Mouse (Mus musculus): ENCODE measurements around the gene Gpr155. TPM values are rescaled to one million over a fixed set of nuclear protein-coding genes. Genes with fewer than 3 reads are reported as not detected.

Gpr155 gene
- 0.81 and 2.2 TPM in 2 replicates for total RNA-seq (2017)

DNA sequence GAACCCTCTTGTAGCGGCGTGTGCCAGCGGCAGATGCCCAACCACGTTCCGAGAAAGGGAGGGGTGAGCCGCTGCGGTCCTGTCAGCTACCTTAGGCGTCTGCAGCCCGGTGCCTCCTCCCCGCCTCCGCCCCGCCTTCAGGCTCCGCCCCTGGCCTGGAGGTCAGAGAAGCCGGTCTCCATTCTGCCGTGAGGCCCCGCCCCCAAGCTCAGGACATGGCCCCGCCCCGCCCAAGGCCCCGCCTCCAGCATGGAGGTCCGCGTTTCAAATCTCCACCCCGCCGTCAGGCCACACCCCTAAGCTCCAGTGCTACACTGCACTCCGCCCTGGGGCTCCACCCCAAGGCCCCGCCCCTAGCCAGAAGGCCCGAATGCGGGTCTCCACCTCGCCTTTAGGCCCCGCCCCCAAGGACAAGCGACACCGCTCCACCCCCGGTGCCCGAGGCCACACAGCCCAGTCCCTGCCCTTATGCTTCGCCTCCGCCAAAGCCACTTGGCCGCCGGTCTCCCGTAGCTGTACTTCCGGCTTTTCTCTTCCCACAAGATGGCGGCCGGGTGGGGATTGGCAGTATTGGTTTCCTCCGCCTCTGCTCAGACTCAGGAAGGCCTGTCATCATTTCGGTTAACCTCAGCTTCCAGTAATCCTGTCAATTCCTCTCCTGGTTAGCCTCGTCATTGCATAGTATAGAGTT, at the start of gene Gpr155:
Gene Gpr155, minus strand, starts transcription at position 217 of the 691 bp plus-strand sequence.
- peak; percentile 88 to 91 for ATAC-seq (replicated peaks in 1 of 2; ENCODE audit: insufficient read depth in 1 of 2, low FRiP score in 2 of 2, low TSS enrichment in 1 of 2, low read depth in 1 of 2, poor library complexity in 2 of 2, severe bottlenecking in 2 of 2)

DNA sequence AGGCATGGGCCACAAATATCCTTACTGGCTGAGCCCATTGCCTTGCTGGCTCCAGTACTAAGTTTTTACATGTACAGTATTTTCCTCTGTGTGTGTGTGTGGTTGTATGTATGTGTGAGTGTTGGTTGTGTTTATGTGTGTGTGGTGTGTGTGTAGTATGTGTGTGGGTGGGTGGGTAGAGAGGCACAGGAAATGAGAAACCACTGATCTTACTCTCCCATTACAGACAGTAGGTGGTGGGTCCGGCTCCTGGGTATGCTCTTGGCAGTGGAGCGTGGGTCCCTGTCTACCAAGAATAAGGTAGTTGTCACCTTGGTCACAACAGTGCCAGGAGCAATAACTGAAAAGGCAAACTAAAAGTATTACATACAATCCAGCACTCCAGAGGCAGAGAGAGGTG, 49.5 kb upstream of the Gpr155 start:
- ATAC-seq (replicated peaks in 1 of 2; ENCODE audit: insufficient read depth in 1 of 2, low FRiP score in 2 of 2, low TSS enrichment in 1 of 2, low read depth in 1 of 2, poor library complexity in 2 of 2, severe bottlenecking in 2 of 2), result no peak

DNA sequence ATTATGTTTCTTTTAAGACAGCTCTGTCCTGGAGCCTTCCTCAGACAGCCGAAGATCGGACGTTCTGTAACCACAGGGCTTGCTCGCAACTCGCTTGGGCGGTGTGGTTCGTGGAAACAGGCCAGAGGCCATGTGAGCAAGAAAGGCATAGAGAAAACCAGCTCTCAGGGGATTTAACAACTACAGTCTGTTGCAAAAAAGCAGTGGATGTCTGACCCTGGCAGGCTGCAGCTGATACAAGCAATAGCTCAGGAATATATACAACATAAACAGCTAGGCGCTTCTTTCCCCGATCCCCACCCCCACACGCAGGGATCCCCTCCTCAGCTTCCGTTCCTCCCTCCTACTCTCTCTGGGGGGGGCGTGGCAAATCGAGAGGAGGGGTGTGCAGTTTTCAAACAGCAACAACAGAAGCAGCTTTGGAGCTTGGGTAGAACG, 45.6 kb upstream of the Gpr155 start:
- no peak for ATAC-seq (replicated peaks in 1 of 2; ENCODE audit: insufficient read depth in 1 of 2, low FRiP score in 2 of 2, low TSS enrichment in 1 of 2, low read depth in 1 of 2, poor library complexity in 2 of 2, severe bottlenecking in 2 of 2)

DNA sequence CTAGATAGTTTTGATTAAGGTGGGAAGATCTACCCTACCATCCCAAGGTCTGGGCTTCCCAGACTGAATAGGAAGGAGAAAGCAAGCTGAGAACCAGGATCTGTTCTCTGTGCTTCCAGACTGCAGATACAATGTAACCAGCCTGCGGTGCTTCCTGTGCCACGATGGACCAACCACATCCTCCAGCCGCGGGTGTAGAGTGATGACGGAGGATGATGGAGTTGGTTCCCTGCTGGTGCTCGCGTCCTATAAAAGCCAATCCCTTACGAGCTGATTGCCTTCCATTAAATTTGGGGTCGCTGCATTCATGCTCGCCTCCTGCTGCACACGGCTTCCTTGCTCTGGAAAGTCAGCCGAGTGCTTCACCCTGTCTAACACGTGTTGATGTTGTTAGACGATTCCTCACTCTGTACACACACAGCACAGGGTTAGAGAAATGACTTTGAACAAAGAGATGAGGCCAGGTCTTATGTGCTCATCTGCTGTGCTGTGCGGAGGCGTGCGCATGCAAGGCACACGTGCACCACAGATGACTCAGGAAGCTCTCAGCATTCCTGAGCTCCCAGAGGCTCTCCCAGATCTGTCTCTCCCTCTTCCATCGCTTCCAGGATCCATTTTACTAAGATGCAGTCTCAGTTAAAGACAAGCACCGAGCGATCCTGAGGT, 42.6 kb upstream of the Gpr155 start:
- no peak; a peak in 1 of 4 replicates for ATAC-seq (replicated peaks in 1 of 2; ENCODE audit: insufficient read depth in 1 of 2, low FRiP score in 2 of 2, low TSS enrichment in 1 of 2, low read depth in 1 of 2, poor library complexity in 2 of 2, severe bottlenecking in 2 of 2)

DNA sequence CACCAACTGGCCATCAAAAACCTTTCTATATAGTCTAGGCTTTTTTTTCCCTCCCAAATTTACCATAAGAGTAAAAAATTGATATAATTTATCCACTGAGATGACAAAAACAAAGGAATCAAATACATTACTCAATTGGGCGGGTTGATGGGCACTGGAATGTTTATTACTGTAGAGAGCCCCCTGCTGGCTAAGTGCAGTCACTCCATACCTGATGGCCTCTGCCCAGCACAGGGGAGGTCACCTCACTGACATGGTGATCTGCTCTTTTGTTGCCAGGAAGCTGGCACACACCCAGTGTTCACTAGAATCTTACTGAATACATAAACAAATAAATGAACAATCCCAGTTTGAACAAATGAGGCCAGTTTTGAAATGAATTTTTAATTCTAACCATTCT, 40.9 kb upstream of the Gpr155 start:
- ATAC-seq (replicated peaks in 1 of 2; ENCODE audit: insufficient read depth in 1 of 2, low FRiP score in 2 of 2, low TSS enrichment in 1 of 2, low read depth in 1 of 2, poor library complexity in 2 of 2, severe bottlenecking in 2 of 2), result peak; percentile 43 to 74; a peak in 1 of 4 replicates

DNA sequence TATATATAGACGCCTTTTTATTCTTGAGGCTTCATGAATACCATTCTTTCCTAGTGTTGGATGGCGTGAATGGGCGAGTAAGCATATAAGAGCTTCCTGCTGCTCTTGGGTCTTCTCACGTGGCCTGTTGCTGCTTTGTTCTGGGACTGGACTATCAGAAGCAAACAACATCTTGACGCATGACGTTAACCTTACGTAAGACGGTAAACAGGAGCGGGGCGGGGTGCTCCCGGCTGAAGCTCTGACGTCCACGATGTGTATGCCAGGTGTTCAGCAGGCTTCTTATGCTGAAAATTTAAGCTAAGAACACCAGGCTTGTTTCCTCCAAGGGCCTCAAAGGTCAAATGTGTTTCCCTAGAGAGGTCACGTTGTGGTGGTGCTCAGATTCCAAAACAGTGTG, 39.5 kb upstream of the Gpr155 start:
- ATAC-seq (replicated peaks in 1 of 2; ENCODE audit: insufficient read depth in 1 of 2, low FRiP score in 2 of 2, low TSS enrichment in 1 of 2, low read depth in 1 of 2, poor library complexity in 2 of 2, severe bottlenecking in 2 of 2), result no peak

DNA sequence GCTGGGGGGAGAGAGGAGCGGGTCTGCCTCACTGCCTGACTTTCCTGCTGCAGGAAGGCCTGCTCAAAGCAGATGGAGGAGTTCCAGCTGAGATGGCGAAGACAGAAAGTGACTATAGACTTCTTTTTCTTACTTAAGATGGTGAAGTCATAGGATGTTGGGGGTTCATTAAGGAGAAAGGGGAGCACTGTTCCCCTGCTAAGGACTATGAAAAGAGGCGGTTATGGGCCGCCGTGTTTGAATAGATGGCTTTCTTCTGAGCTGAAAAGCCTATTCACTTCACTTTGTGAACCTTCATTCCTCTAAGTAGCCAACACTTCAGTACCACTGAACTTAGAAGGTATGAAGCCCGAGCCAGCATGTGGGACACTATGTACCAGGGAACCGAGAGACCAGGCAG, 33.4 kb upstream of the Gpr155 start:
- ATAC-seq (replicated peaks in 1 of 2; ENCODE audit: insufficient read depth in 1 of 2, low FRiP score in 2 of 2, low TSS enrichment in 1 of 2, low read depth in 1 of 2, poor library complexity in 2 of 2, severe bottlenecking in 2 of 2), result no peak

DNA sequence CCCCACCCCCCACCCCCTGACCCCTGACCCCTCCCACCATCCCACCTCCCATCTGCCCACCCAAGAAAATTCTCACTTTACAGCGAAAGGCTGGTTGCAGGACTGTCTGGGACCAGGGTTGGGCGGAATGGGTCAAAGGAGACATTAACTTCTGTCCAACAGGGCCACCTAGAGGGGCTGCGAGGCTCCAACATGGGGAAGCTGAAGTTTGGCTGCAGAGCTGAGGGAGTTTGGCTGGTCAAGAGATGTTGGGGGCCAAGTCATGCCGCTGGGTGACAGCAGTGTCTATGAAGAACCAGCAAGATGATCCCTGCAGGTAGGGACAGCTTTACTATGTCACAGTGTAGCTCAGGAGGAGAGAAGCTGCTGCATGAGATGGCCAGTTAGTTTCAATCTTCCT, 32.9 kb upstream of the Gpr155 start:
- peak; percentile 56 to 64; a peak in 2 of 4 replicates for ATAC-seq (replicated peaks in 1 of 2; ENCODE audit: insufficient read depth in 1 of 2, low FRiP score in 2 of 2, low TSS enrichment in 1 of 2, low read depth in 1 of 2, poor library complexity in 2 of 2, severe bottlenecking in 2 of 2)

DNA sequence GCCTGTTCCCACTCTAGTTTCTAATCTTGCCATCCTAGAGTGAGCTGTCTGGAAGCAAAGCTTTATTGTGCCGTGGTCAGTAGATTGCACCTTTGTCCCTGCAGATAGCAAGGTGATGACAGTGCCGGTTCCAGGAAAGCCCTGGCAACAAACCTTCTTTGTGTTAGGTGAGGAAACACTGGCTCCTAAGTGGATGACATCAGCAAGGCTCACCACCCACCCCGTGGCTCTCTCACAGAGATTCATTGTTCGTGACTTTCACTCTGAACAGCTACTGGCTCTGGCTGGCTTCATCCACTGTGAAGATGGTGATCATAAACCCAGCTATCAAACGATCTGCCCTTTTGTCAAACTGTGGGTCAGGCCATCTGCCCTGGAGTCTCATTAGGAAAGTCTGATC, 29.5 kb upstream of the Gpr155 start:
- no peak for ATAC-seq (replicated peaks in 1 of 2; ENCODE audit: insufficient read depth in 1 of 2, low FRiP score in 2 of 2, low TSS enrichment in 1 of 2, low read depth in 1 of 2, poor library complexity in 2 of 2, severe bottlenecking in 2 of 2)

DNA sequence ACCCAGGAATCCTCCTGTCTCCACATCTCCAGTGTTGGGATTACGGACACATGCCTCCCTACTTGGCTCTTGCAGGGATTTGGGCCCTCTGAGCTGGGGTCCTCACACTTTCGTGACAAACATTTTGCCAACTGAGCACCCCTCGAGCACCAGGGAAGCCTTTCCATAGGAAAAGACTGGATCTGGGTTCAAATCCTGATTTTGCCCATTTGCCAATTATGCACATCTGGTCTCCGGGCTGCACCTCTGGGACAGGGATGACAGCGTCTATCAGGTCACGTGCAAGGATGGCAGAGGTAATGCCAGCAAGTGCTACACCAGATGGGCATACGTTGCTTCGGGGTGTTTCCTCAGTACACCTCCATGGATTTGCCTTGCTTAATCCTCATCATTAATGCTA, 23.7 kb upstream of the Gpr155 start:
- no peak for ATAC-seq (replicated peaks in 1 of 2; ENCODE audit: insufficient read depth in 1 of 2, low FRiP score in 2 of 2, low TSS enrichment in 1 of 2, low read depth in 1 of 2, poor library complexity in 2 of 2, severe bottlenecking in 2 of 2)

DNA sequence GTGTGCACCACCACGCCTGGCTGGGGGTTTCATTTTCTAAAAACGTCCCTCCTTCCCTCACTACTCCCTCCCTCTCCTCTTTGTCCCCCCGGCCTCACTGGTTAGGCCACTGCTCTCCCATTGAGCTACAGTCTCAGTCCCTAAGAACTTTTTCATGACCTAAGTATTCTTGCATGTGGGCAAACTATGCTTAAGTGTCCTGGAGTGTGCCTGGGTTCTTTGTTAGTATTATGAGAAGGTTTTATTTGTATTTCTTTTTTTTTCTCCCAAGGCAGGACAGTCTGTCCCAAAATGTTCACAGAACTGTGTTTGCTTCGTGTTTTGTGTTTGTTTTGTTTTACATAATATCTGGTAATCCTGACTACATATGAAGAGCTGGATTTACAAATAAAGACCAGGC, 21.3 kb upstream of the Gpr155 start:
- no peak for ATAC-seq (replicated peaks in 1 of 2; ENCODE audit: insufficient read depth in 1 of 2, low FRiP score in 2 of 2, low TSS enrichment in 1 of 2, low read depth in 1 of 2, poor library complexity in 2 of 2, severe bottlenecking in 2 of 2)

DNA sequence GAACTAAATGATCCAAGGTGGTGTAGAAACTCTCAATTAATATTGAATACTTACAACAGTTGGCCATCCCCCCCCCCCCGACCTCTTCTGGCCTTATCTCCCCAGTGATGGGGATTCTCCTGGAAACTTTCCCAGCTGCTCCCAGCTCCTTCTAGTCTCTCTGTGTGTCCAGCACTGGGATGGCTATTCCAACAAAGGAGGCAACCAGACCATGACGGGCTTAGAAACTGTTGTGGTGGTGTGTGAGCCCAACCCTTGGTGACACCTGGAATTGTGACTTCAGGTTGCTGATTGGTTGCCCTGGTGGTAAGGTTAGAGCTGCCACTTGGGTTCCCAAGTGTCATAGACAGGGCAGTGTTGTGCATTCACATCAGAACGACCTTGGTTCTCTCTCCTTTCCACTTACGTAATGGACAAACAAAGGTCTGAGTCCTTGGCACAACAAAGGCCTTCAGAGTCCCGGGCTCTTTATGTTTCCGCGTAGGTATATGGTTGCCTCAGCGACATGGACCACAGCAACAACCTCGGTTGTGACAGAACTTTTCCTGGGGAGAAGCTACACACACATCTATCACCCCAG, 20.1 kb upstream of the Gpr155 start:
- no peak for ATAC-seq (replicated peaks in 1 of 2; ENCODE audit: insufficient read depth in 1 of 2, low FRiP score in 2 of 2, low TSS enrichment in 1 of 2, low read depth in 1 of 2, poor library complexity in 2 of 2, severe bottlenecking in 2 of 2)

DNA sequence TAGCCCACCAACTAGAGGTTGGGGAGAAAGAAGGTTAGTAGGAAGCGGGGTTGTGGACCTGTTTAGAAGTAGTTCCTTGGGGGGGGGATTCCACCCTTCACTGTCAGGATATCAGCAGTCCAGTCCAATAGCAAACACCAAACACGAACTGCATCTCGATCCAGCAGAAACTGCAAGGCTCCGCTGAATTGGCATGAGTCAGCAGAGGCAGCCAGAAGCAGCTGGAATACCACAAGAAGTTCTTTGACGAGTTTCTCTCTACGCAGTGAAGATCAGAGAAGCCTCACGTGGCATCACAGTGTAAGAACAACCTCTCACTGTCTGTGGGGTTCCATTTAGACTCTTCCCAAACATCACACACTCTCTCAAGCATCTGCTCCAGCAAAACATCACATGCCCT, 18.6 kb upstream of the Gpr155 start:
- ATAC-seq (replicated peaks in 1 of 2; ENCODE audit: insufficient read depth in 1 of 2, low FRiP score in 2 of 2, low TSS enrichment in 1 of 2, low read depth in 1 of 2, poor library complexity in 2 of 2, severe bottlenecking in 2 of 2), result no peak

DNA sequence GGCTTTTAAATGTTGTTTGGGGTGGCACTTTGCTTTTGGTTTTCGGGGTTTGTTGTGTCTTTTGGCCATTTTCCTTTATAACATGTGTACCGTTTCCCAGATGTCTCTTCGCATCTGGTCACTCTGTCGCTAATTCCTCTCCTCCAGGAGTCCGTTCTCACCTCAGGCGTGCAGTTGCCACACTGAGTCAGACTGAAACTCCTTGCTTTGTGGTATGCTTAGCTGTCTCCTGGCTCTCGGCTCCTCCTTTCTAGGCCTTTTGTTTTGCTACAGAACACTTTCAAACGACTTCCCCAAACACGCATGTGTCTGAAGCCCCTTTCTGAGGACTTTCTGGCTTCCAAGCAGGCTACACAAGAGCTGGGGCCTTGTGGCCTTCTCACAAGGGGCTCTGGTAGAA, 18.1 kb upstream of the Gpr155 start:
- ATAC-seq (replicated peaks in 1 of 2; ENCODE audit: insufficient read depth in 1 of 2, low FRiP score in 2 of 2, low TSS enrichment in 1 of 2, low read depth in 1 of 2, poor library complexity in 2 of 2, severe bottlenecking in 2 of 2), result no peak

DNA sequence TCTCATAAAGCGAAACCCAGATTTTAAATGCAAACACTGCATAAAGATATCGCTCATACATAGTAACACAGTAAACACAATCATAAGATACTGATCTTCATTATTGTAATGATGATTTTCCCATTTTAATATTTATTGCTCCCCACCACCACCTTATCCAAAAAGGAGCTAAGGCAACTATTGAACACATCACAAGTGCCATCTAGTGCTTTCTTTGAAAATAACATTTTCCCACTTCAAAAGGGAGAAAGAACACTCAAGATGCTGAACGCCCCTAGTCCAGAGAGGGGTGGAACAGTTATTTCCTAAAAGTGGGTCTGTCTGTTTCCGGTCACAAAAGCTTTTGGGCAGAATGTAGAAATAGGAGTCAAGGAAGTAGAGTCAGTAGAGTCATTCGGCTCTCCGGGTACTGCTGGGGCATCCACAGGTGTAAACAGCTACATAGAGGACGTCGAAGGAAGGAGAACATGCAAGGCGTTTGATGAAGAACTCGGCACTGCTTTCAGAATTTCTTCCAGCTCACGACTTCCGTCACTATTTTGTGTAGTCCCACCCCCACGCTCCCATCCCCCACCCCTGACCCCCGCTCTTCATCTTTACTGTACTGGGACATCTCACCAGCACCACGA, 17.1 kb upstream of the Gpr155 start:
- ATAC-seq (replicated peaks in 1 of 2; ENCODE audit: insufficient read depth in 1 of 2, low FRiP score in 2 of 2, low TSS enrichment in 1 of 2, low read depth in 1 of 2, poor library complexity in 2 of 2, severe bottlenecking in 2 of 2), result no peak

DNA sequence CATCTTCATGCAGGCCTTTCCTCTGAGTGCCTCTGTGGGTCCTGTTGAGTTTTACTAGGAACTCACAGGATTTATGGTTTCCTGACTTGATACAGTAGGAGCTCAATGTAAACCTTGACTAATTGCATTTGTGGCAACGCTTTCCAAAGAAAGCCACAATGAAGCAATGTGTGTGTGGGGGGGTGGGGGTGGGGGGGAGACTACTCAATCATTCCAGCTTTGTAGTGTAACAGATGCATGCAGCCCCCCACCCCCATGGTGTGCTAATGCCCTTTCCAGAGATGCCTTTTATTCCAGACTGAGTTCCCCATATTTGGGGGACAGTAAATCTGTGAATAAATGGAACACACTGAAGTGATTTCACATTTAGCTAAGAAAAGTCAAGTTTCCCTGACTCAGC, 15.3 kb upstream of the Gpr155 start:
- no peak for ATAC-seq (replicated peaks in 1 of 2; ENCODE audit: insufficient read depth in 1 of 2, low FRiP score in 2 of 2, low TSS enrichment in 1 of 2, low read depth in 1 of 2, poor library complexity in 2 of 2, severe bottlenecking in 2 of 2)

DNA sequence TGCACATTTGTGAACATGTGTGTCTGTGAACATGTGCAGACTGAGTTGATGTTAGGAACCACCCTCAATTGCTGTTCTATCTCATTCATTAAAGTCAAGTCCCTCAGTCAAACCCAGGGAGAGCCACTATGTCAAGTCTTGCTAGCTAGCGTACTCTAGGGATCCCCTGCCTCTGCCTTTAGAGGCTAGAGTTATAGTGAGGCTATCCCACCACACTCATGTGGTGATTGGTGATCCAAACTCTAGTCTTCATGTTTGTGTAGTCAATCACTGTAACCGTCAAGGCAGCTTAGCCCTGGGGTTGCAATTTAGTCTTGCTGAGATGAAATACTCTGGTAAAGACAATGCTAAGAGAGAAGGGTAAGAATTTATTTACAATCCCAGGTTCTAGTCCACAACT, 11.1 kb upstream of the Gpr155 start:
- no peak for ATAC-seq (replicated peaks in 1 of 2; ENCODE audit: insufficient read depth in 1 of 2, low FRiP score in 2 of 2, low TSS enrichment in 1 of 2, low read depth in 1 of 2, poor library complexity in 2 of 2, severe bottlenecking in 2 of 2)

DNA sequence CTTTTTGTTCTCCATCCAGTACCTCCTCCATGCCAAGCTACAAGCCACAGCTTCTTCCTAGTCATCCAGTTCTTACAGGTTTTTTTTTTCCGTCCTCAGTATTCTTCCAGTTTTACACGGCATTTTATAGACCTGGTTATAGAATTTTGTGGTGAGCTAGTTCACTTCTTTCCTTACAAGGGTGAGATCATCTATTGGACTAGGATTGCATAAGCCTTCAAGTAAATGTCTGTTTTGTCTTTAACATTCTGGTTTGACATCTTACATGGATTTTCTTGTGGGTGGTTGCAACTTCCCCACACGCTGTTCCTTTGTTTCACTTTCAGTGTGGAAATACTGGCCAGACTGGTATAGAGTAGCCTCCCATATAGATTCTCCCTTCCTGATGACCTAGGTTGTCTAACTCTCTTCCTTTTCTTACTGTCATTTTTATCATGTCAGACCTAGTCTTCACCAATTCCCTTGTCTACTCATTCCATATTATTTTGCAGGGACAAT, 10.5 kb upstream of the Gpr155 start:
- ATAC-seq (replicated peaks in 1 of 2; ENCODE audit: insufficient read depth in 1 of 2, low FRiP score in 2 of 2, low TSS enrichment in 1 of 2, low read depth in 1 of 2, poor library complexity in 2 of 2, severe bottlenecking in 2 of 2), result no peak

All from hematopoietic stem cell, adult 5-6 weeks (primary cell).